In the genomic region with DNA sequence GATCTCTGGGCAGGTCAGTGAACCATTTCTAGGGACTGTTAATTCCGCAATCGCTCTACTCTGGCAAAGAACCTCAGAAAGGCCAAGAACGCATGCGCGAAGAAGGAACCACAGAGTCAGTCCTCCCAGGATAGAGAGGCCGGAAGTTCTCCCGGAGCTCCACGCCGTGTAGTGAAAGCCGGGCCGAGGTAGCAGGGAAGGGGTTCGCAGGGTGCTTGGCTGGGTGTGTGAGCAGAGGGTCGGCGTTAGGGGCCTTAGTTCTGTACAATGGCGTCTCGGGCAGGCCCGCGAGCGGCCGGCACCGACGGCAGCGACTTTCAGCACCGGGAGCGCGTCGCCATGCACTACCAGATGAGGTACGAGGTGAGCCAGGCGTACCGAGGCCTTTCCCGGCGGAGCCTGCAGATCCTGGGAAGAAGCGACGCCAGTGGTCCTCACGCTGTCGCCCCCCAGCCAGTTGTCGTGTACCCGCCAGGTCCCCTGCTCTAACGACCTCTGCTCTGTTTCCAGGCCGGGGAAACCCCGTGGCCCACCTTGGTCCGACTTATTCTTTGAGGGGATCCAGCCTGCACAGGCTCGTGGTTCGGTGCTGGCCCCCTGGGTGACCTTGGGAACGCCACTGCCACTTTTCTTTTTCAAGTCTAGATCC, we compare ENCODE assay signal across 8 mouse cellular contexts. TPM values are rescaled to one million over a fixed set of nuclear protein-coding genes. Genes with fewer than 3 reads are reported as not detected.
DNase-seq lines count a peak whose midpoint lies in the region; ATAC-seq and TF ChIP-seq lines count a peak whose summit lies in the region.

A gene (plus strand): TSS at position 128 of the 649 bp plus-strand sequence.

- H3K27ac ChIP-seq in hindbrain, embryonic 14.5 days = peak within 1 kb of the TSS; percentile 63

- in situ Hi-C loops in Patski (cut with MboI; ENCODE audit: low pct_unique_long_range_greater_than_20kb) = loop anchor here (5.0 kb wide), 2 partner anchors 40 to 85 kb away; a partner anchor contains a TSS

- peak; percentile 60 for ATAC-seq in Patski
- peak; percentile 92 for ATAC-seq in hindbrain, embryonic 14.5 days (ENCODE audit: low FRiP score)

- no peaks in the 10 kb centered on the region for H3K9me3 ChIP-seq in hindbrain, embryonic 14.5 days (ENCODE audit: control insufficient read depth, low read length)

- peak within 1 kb of the TSS; percentile 80 for H3K4me2 ChIP-seq in hindbrain, embryonic 14.5 days (replicated peaks)

- POLR2A ChIA-PET in Patski (lab: Charles Lee) = interaction anchor here (1.9 kb wide), 1 partner anchor 28 kb away, joined by 10 read pairs; a partner anchor contains a TSS

- H3K4me1 ChIP-seq in hindbrain, embryonic 14.5 days (replicated peaks; ENCODE audit: control insufficient read depth, insufficient read depth, low read length) = peaks cover 12% of the 10 kb centered on the region

- no peak for DNase-seq in Patski (ENCODE audit: low read depth, low spot score)
- DNase-seq in cerebellum, postnatal 14 days = peak; percentile 92
- DNase-seq in frontal cortex, postnatal 25 days (ENCODE audit: low spot score in 2 of 2) = peak; percentile 77 to 83
- DNase-seq in hindbrain, embryonic 14.5 days (ENCODE audit: low spot score) = peak; percentile 98
- peak; percentile 89 to 94 for DNase-seq in layer of hippocampus, postnatal 36 days
- DNase-seq in lung, postnatal 36 days = peak; percentile 96
- peak; percentile 97 for DNase-seq in retina, postnatal 1 day
- peak; percentile 88 to 92 for DNase-seq in urinary bladder, adult 18-20 months (ENCODE audit: low spot score in 2 of 2)

- peak within 1 kb of the TSS; percentile 86 for H3K9ac ChIP-seq in hindbrain, embryonic 14.5 days

- H3K4me3 ChIP-seq in hindbrain, embryonic 14.5 days (replicated peaks; ENCODE audit: low read length) = peak within 1 kb of the TSS; percentile 75

- no peak for TF ChIP-seq CTCF in Patski (IDR thresholded peaks at IDR 0.05)

- under 1% methylated on average over 45 of the region's 45 CpGs for WGBS in hindbrain, embryonic 14.5 days

- H3K36me3 ChIP-seq in hindbrain, embryonic 14.5 days (replicated peaks; ENCODE audit: control insufficient read depth, insufficient read depth) = peaks cover 14% of the 10 kb centered on the region

- CTCF ChIA-PET in Patski (lab: Charles Lee) = interaction anchor here (1.4 to 7.8 kb wide), 3 partner anchors 25 to 90 kb away, joined by 3 to 82 read pairs (median 5); a partner anchor contains a TSS

- H3K27me3 ChIP-seq in Patski = no peaks in the 10 kb centered on the region
- H3K27me3 ChIP-seq in hindbrain, embryonic 14.5 days (ENCODE audit: control insufficient read depth, insufficient read depth, low read length) = no peaks in the 10 kb centered on the region

RNA-seq across cellular contexts. Expression of the gene that starts here (rescaled TPM):
- 120 TPM for polyA plus RNA-seq in Patski (2021)
- polyA plus RNA-seq in hindbrain, embryonic 14.5 days (2014; fragmentation: Nextera tagmentation; extraction: Ambion mirVana) = 87.9 and 88.5 TPM in 2 replicates
- total RNA-seq in layer of hippocampus, postnatal 36 days (2021) = 10 to 100 TPM; 43.4 to 50.6 TPM
